Mouse (Mus musculus): ENCODE measurements around the gene Brms1.
A peak's percentile ranks its signal among the peaks of the same experiment; 100 is the strongest.
"Not testable (repeated sequence)": the region's sequence is repeated elsewhere in the genome, so short reads cannot be mapped to it uniquely, and the experiment has no call there.

The Brms1 gene

GRCm38 (mm10) chr19:5040862-5041523, at the start of gene Brms1:
Brms1 (plus strand) TSS chr19:5041354.
- DNase-seq = peak; percentile 92

GRCm38 (mm10) chr19:4992371-4992770, 48.8 kb upstream of the Brms1 start:
- no peak for DNase-seq

GRCm38 (mm10) chr19:4992904-4993303, 48.2 kb upstream of the Brms1 start:
- no peak for DNase-seq

GRCm38 (mm10) chr19:4994043-4994442, 47.1 kb upstream of the Brms1 start:
- DNase-seq = no peak

GRCm38 (mm10) chr19:4999445-5000140, 41.6 kb upstream of the Brms1 start:
- no peak for DNase-seq

GRCm38 (mm10) chr19:5001666-5002406, 39.3 kb upstream of the Brms1 start:
- DNase-seq = peak; percentile 43

GRCm38 (mm10) chr19:5003644-5004043, 37.5 kb upstream of the Brms1 start:
- DNase-seq = not testable (repeated sequence)

GRCm38 (mm10) chr19:5004925-5005324, 36.2 kb upstream of the Brms1 start:
- DNase-seq = no peak

- no peak for DNase-seq
Observed at GRCm38 (mm10) chr19:5013138-5013537, 28.0 kb upstream of the Brms1 start.

GRCm38 (mm10) chr19:5014961-5015398, 26.2 kb upstream of the Brms1 start:
- DNase-seq = peak; percentile 37

GRCm38 (mm10) chr19:5016221-5016742, 24.9 kb upstream of the Brms1 start:
- DNase-seq = peak; percentile 76

GRCm38 (mm10) chr19:5016782-5017181, 24.4 kb upstream of the Brms1 start:
- DNase-seq = peak; percentile 60

GRCm38 (mm10) chr19:5017611-5018010, 23.5 kb upstream of the Brms1 start:
- no peak for DNase-seq

GRCm38 (mm10) chr19:5018191-5018590, 23.0 kb upstream of the Brms1 start:
- no peak for DNase-seq

- DNase-seq = no peak
Observed at GRCm38 (mm10) chr19:5021416-5021815, 19.7 kb upstream of the Brms1 start.

- DNase-seq = peak; percentile 93
Observed at GRCm38 (mm10) chr19:5023621-5024479, 17.3 kb upstream of the Brms1 start, which contains the start of gene Slc29a2. Slc29a2 (plus strand) TSS chr19:5023860.

GRCm38 (mm10) chr19:5026111-5026510, 15.0 kb upstream of the Brms1 start:
- DNase-seq = no peak

- no peak for DNase-seq
Observed at GRCm38 (mm10) chr19:5032686-5033085, 8.5 kb upstream of the Brms1 start.

GRCm38 (mm10) chr19:5036577-5036976, 4.6 kb upstream of the Brms1 start:
- no peak for DNase-seq

GRCm38 (mm10) chr19:5037678-5038571, 3.2 kb upstream of the Brms1 start:
- peak; percentile 69 for DNase-seq

- DNase-seq = peak; percentile 87
Observed at GRCm38 (mm10) chr19:5038709-5039156, 2.4 kb upstream of the Brms1 start, which contains the start of the genes B4gat1 and AC124502.3. B4gat1 (plus strand) TSS chr19:5038826. AC124502.3 (plus strand) TSS chr19:5038891.

Measured in kidney, adult 11 months (tissue).